Mouse (Mus musculus) lung, embryonic 14.5 days (tissue): ENCODE results near the gene Nid1. TPM values are rescaled to one million over a fixed set of nuclear protein-coding genes. Genes with fewer than 3 reads are reported as not detected.
A peak's percentile ranks its signal among the peaks of the same experiment; 100 is the strongest.

Experiments used
- ATAC-seq: fragments of 200-750 bp; cut with Nextera tagmentation; 2 replicates; pipeline ENCODE4 v1.8.0; 2017; ENCODE audit warnings: mild to moderate bottlenecking, moderate TSS enrichment, moderate library complexity; ENCODE audit not compliant: insufficient read depth
- DNase-seq: peaks from one replicate; pipeline ENCODE4 v3.0.0-alpha.2; 2015
- H3K27ac ChIP-seq: fragments of 300-500 bp; sonication (generic); 2 replicates; pipeline ENCODE4 v1.5.1; 2014; ENCODE audit warnings: low read depth, mild to moderate bottlenecking, moderate library complexity
- H3K27me3 ChIP-seq: fragments of 300-500 bp; sonication (generic); 2 replicates; pipeline ENCODE4 v1.6.1; 2014; ENCODE audit warnings: low read length, control low read depth; ENCODE audit not compliant: insufficient read depth
- H3K36me3 ChIP-seq: fragments of 300-500 bp; sonication (generic); 2 replicates; pipeline ENCODE4 v1.6.1; 2014; ENCODE audit warnings: control low read depth; ENCODE audit not compliant: insufficient read depth
- H3K4me1 ChIP-seq: fragments of 300-500 bp; sonication (generic); 2 replicates; pipeline ENCODE4 v1.6.1; 2014; ENCODE audit warnings: antibody characterized with exemption, control low read depth; ENCODE audit not compliant: insufficient read depth
- H3K4me2 ChIP-seq: fragments of 300-500 bp; sonication (generic); 2 replicates; pipeline ENCODE4 v1.6.1; 2014; ENCODE audit warnings: mild to moderate bottlenecking
- H3K4me3 ChIP-seq: fragments of 300-500 bp; sonication (generic); 2 replicates; pipeline ENCODE4 v1.5.1; 2014; ENCODE audit warnings: low read depth, low read length
- H3K9ac ChIP-seq: fragments of 300-500 bp; sonication (generic); 2 replicates; pipeline ENCODE4 v1.6.1; 2014
- H3K9me3 ChIP-seq: fragments of 300-500 bp; sonication (generic); 2 replicates; pipeline ENCODE4 v1.6.1; 2016; ENCODE audit warnings: low read depth, low read length, control low read depth
- CTCF ChIP-seq: IDR thresholded peaks from 2 replicates; pipeline ENCODE4 v1.5.1; 2016; ENCODE audit warnings: antibody characterized with exemption, low read depth
- WGBS: fragments of 180-500 bp; shearing (Covaris S2); extraction: QIAGEN DNeasy Blood & Tissue Kit; methylation state at CpG from one replicate; pipeline ENCODE4 v1.1.7; 2014; 5-methylcytosine and 5-hydroxymethylcytosine counted together
- polyA plus RNA-seq: library from polyadenylated mRNA; unstranded; fragments of >200 nt; fragmentation: Nextera tagmentation; extraction: Ambion mirVana; gene quantifications from 2 replicates; pipeline ENCODE4 v1.2.1, GENCODE M21; 2014

Nid1 gene
- polyA plus RNA-seq, 1 experiment from 2014 or later = 160 TPM

- H3K4me2 ChIP-seq = no peak overlapping the region
- ATAC-seq (no peak), DNase-seq (no peak)
- no peaks in the 10 kb centered on the region for H3K9me3 ChIP-seq
- no peak for TF ChIP-seq CTCF
- peaks cover 71% of the 10 kb centered on the region for H3K36me3 ChIP-seq
- no peak overlapping the region for H3K9ac ChIP-seq
- H3K27me3 ChIP-seq = no peaks in the 10 kb centered on the region
- no peak overlapping the region for H3K4me3 ChIP-seq
- no peak overlapping the region for H3K27ac ChIP-seq
- WGBS = 67% methylated on average over 4 of the region's 4 CpGs
- H3K4me1 ChIP-seq = no peaks in the 10 kb centered on the region
These were observed 48.3 kb downstream of the Nid1 start for GRCm38 (mm10) chr13:13485682-13486081.

- no peak overlapping the region for H3K9ac ChIP-seq
- TF ChIP-seq CTCF = no peak
- 100% methylated on average over 1 of the region's 1 CpGs for WGBS
- H3K4me2 ChIP-seq = no peak overlapping the region
- H3K36me3 ChIP-seq = peaks cover 60% of the 10 kb centered on the region
- H3K4me3 ChIP-seq = no peak overlapping the region
- H3K27ac ChIP-seq = no peak overlapping the region
- no peaks in the 10 kb centered on the region for H3K27me3 ChIP-seq
- ATAC-seq (no peak), DNase-seq (no peak)
- H3K9me3 ChIP-seq = no peaks in the 10 kb centered on the region
- no peaks in the 10 kb centered on the region for H3K4me1 ChIP-seq
These were observed 50.5 kb downstream of the Nid1 start for GRCm38 (mm10) chr13:13487851-13488250.

GRCm38 (mm10) chr13:13489861-13490260 lies 52.5 kb downstream of the Nid1 start:
- Histone ChIP-seq H3K36me3 (peaks cover 54% of the 10 kb centered on the region), H3K4me3 (no peak overlapping the region), H3K4me1 (no peaks in the 10 kb centered on the region), H3K27me3 (no peaks in the 10 kb centered on the region), H3K27ac (no peak overlapping the region), H3K9me3 (no peaks in the 10 kb centered on the region), H3K9ac (no peak overlapping the region), H3K4me2 (no peak overlapping the region)
- WGBS = 76% methylated on average over 5 of the region's 5 CpGs
- ATAC-seq = no peak
- no peak for TF ChIP-seq CTCF
- DNase-seq = no peak

- Histone ChIP-seq H3K27me3 (no peaks in the 10 kb centered on the region), H3K9me3 (no peaks in the 10 kb centered on the region), H3K4me1 (no peaks in the 10 kb centered on the region), H3K4me3 (no peak overlapping the region), H3K4me2 (no peak overlapping the region), H3K9ac (no peak overlapping the region), H3K36me3 (peaks cover 49% of the 10 kb centered on the region), H3K27ac (0 out of 2 replicates have a peak overlapping the region, but pooled peaks have one; percentile 54)
- peak; percentile 71 for DNase-seq
- no peak for TF ChIP-seq CTCF
- peak; percentile 87 for ATAC-seq
- whole genome bisulfite sequencing = 35% methylated on average over 2 of the region's 2 CpGs
These were observed 54.8 kb downstream of the Nid1 start for GRCm38 (mm10) chr13:13492151-13492550.

- ATAC-seq (no peak), DNase-seq (no peak)
- H3K9ac ChIP-seq = no peak overlapping the region
- TF ChIP-seq CTCF = no peak
- H3K27me3 ChIP-seq = no peaks in the 10 kb centered on the region
- H3K9me3 ChIP-seq = no peaks in the 10 kb centered on the region
- H3K4me2 ChIP-seq = no peak overlapping the region
- H3K36me3 ChIP-seq = peaks cover 40% of the 10 kb centered on the region
- no peak overlapping the region for H3K4me3 ChIP-seq
- no peaks in the 10 kb centered on the region for H3K4me1 ChIP-seq
- H3K27ac ChIP-seq = no peak overlapping the region
- WGBS = 23% methylated on average over 3 of the region's 3 CpGs
These were observed 56.2 kb downstream of the Nid1 start for GRCm38 (mm10) chr13:13493517-13493916.

- ATAC-seq (no peak), DNase-seq (no peak)
- no peaks in the 10 kb centered on the region for H3K27me3 ChIP-seq
- no peak overlapping the region for H3K4me3 ChIP-seq
- H3K4me2 ChIP-seq = no peak overlapping the region
- no peak for TF ChIP-seq CTCF
- no peak overlapping the region for H3K9ac ChIP-seq
- 51% methylated on average over 2 of the region's 2 CpGs for WGBS
- H3K27ac ChIP-seq = no peak overlapping the region
- no peaks in the 10 kb centered on the region for H3K4me1 ChIP-seq
- no peaks in the 10 kb centered on the region for H3K9me3 ChIP-seq
- H3K36me3 ChIP-seq = peaks cover 47% of the 10 kb centered on the region
These were observed 60.7 kb downstream of the Nid1 start for GRCm38 (mm10) chr13:13498022-13498421.

- WGBS = 86% methylated on average over 10 of the region's 10 CpGs
- Histone ChIP-seq H3K9me3 (no peaks in the 10 kb centered on the region), H3K4me3 (no peak overlapping the region), H3K27me3 (no peaks in the 10 kb centered on the region), H3K9ac (no peak overlapping the region), H3K4me2 (no peak overlapping the region), H3K36me3 (peaks cover 53% of the 10 kb centered on the region), H3K27ac (0 out of 2 replicates have a peak overlapping the region, but pooled peaks have one; percentile 15), H3K4me1 (no peaks in the 10 kb centered on the region)
- ATAC-seq = no peak
- DNase-seq = no peak
- no peak for TF ChIP-seq CTCF
These were observed 65.1 kb downstream of the Nid1 start for GRCm38 (mm10) chr13:13502406-13502805.

- 26% methylated on average over 4 of the region's 4 CpGs for WGBS
- peak; percentile 69; the same call in 1 of the 2 replicates for ATAC-seq
- peak; percentile 66 for DNase-seq
- Histone ChIP-seq H3K9ac (no peak overlapping the region), H3K27me3 (no peaks in the 10 kb centered on the region), H3K36me3 (peaks cover 67% of the 10 kb centered on the region), H3K9me3 (no peaks in the 10 kb centered on the region), H3K4me2 (no peak overlapping the region), H3K4me3 (no peak overlapping the region), H3K4me1 (no peaks in the 10 kb centered on the region), H3K27ac (peak overlapping the region; percentile 8)
- no peak for TF ChIP-seq CTCF
These were observed 66.5 kb downstream of the Nid1 start for GRCm38 (mm10) chr13:13503695-13504386.
